Mouse (Mus musculus): Measurements from ENCODE around the gene Yif1a.

Yif1a gene

DNA sequence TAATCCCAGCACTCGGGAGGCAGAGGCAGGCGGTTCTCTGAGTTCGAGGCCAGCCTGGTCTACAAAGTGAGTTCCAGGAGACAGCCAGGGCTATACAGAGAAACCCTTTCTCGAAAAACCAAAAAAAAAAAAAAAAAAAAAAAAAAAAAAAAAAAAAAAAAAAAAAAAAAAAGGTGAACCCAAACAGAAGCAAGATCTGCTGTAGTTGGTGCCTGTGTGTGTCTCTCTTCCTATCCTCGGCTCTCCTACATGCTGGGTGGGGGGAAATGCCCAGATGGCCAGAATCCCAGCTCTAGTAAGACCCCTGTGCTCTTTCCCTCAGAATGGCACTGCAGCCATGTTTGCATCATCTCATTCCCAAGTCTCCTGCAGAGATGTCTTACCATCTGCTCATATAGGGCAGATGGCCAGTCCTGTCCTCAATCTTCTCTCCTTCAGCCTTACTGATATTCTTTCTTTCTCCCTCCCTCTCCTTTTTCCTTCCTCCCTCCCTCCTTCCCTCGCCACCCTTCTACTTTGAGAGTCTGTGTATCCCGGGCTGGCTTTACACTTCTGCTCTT is 35.8 kb downstream of the Yif1a start:
- peak; percentile 76 for DNase-seq

GRCm38 (mm10) chr19:5129770-5130169 is 41.4 kb downstream of the Yif1a start:
- no peak for DNase-seq

GRCm38 (mm10) chr19:5131237-5131636 is 42.9 kb downstream of the Yif1a start:
- no peak for DNase-seq

- DNase-seq: peak; percentile 90
Measured at GRCm38 (mm10) chr19:5139640-5140039, 51.3 kb downstream of the Yif1a start.
